Mouse (Mus musculus) lung, postnatal 4 days (tissue): ENCODE data around the gene Slc16a7.

Source experiments
- DNase-seq, 2 experiments: peaks; one replicate each; pipeline ENCODE4 v3.0.0; 2021

The Slc16a7 gene

DNA sequence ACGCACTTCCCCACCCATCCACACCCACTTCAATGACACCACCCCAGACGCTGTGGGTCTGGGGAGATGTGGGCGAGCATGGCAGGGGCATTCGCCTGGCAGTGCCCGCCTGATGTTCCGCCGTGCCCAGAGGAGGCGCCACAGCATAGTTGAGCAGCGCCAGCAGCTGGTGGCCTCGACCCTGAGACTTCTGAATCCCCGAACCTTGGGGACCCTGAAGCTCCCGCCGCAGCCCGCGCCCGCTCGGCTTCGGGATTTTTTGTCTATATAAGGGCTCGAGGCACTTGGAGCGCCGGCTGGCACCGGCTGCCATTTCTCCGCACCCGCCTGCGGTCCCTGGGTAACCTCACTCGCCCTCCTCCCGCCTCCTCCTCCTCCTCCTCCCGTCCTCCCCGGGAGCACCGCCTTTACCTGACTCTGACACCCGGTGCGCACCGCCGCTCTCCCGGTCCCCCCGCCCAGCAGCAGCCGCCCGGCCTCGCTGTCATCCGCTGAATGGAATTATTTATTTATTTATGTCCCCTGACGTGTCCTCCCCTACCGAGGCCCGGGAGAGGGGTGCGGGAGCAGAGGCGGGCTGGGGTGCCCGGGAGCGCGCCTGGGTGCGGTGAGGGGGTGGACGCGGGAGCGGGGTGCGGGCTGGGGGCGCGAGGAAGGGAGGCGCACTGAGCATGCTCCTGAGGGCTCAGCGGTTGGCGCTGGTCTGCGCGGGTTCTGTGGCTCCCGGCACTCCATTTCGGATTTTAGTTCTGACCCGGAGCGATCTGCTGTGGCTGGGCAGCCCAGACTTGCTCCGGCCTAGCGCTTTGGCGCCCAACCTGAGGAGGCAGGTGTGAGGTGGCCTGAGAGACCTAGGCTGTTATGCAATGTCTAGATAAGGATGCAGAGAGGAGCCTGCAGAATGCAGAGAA, at the start of gene Slc16a7:
Slc16a7 (minus strand) TSS at position 590 of the 911 bp plus-strand sequence.
- DNase-seq, result peak; percentile 86 to 87

- peak in 1 of 2 experiments; percentile 22 for DNase-seq
These were observed 29.5 kb upstream of the Slc16a7 start for GRCm38 (mm10) chr10:125418795-125419194.

- no peak for DNase-seq
These were observed 10.5 kb upstream of the Slc16a7 start for GRCm38 (mm10) chr10:125399796-125400195.

DNA sequence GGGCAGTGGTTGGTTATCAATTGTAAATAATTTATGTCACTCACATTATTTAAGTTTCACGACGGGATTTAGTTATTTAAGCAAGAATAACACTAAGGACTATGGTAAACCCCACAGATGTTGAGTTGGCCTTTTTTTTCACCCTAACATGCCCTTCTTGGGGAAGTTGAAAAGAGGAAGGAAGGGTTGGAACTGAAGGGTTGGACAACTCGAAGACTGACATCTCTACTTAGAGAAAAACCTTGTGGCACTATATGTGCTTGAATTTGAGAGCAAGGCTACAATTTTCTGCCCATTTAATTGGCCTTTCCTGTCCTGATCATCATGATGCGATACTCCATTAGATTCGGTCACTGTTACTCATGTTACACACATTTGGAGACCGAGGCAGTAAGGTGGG, 746 bp upstream of the Slc16a7 start:
- no peak for DNase-seq

- peak; percentile 25 to 27 for DNase-seq
These were observed 787 bp downstream of the Slc16a7 start for GRCm38 (mm10) chr10:125388481-125388875.

DNA sequence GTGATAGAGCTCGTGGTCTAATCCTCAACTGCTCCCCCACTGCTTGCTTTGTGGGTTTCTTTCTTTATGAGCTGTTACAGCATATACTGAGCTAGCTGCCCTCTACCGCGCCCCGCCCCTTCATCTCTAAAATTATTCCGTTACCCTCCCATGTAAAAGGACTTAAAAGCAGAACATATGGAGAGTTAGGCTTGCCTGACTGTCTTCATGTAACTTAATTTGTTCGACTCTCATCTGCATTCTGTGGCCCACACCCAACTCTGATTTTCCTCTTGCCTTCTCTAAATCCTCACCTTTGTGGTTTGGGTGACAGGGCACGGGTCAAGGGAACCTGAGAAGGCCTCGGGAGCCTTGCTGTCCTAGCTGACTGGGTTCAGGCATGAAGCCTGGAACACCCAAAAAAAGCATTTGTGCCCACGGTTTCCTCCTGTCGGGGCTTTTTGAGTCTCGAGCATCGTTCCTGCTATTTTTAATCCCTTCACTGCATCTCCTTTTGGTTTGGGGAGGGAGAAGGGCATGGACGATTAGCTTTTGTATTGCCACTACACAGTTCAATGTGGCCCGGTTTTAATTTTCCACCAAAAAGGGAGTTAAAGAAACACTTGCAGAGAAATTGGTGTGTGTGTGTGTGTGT, 1.4 kb downstream of the Slc16a7 start:
- peak in 1 of 2 experiments; percentile 39 for DNase-seq

GRCm38 (mm10) chr10:125375526-125375925, 13.7 kb downstream of the Slc16a7 start:
- no peak for DNase-seq

DNA sequence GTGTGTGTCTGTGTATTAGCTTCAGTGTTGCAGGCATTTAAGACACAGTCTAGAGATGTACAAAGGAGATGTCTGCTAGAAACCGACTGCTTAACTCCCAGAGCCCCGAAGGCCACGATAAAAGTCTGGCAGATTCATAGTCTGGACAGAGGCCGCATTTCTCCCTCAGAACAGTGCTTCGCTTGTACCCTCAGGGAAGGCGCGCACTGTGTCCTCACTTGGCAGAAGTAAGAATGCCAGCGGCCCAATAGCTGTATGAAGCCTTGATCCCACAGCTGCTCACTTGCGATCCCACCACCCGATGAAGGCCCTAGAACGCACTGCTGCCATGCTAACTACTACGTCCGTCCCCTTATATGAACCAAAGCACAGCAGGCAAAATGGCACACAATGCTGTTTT, 16.6 kb downstream of the Slc16a7 start:
- no peak for DNase-seq

DNA sequence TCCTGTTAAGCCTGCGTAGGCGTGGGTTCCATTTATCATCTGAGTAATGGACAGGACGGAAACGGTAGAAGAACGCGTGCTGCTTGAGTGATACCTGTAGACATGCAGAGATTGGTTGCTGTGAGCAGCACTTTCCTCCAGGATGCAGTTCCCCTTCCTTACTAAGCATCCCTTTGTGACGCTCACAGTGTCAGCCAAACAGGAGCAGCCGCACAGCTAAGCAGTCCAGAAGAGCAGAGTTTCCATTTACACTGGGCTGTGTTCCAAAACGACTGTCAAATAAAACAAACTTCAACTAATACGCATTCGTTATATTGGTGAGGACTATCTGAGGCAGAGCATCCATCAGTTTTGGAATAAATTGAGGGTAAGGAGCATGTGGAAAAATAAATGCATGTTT, 17.8 kb downstream of the Slc16a7 start:
- no peak for DNase-seq

GRCm38 (mm10) chr10:125370037-125370610, 19.1 kb downstream of the Slc16a7 start:
- peak in 1 of 2 experiments; percentile 39 for DNase-seq

DNA sequence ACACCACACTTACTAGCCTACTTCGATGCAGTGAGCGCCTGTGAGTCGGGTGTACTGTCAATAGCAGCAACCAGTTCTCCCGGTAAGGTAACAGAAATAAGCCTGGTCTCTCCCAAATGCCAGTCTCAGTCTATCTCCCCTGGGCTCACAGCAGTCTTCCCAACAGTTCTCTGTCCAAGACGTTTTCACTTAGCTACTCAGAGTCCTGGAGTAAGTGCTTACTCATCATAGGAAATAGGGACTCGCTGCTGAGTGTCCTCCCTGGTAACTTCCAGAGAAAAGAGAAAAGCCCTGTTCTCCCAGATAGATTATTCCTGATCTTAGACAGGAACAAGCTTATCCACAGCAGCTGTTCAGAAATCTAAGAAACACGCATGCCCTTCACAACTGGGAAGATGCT, 30.8 kb downstream of the Slc16a7 start:
- no peak for DNase-seq

DNA sequence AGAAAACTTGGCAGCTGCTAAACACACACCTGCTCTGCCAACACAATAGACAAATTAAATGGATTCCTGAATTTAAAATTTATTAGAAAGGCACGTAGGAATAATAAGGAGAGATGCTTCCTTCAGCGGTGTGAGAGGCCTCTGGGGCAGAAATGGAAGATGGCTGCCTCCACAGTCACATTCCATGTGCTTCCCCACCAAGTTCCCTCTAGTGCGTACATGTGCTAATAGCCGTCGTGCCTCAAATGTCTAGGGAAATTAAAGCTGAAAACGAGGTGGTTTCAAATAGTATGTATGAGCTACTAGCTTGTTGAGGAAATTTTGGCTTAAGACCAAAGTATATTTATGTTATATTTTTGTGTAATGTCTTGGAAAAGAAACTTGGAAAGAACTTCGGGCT, 36.5 kb downstream of the Slc16a7 start:
- no peak for DNase-seq

GRCm38 (mm10) chr10:125348171-125348570, 41.1 kb downstream of the Slc16a7 start:
- DNase-seq, result no peak

- DNase-seq, result no peak
These were observed 42.1 kb downstream of the Slc16a7 start for GRCm38 (mm10) chr10:125347149-125347548.

DNA sequence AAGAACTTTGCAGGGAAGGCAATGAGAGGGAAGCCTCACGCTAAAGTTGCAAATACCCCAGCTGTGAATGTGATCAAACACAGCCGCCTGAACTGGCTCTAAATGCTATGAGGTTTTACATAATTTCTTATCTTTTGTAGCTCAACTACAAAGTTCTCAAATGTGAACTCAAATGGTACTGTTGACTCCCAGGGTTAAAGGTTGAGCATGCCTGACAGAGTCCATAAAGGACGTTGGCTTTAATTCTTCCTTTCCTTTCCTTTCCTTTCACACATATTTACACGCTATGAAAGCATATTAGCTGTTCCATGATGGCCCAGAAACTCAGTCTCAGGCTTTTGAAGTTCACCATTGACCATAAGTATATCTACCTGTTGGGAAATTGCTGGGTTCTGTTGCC, 42.9 kb downstream of the Slc16a7 start:
- DNase-seq, result no peak

- no peak for DNase-seq
These were observed 43.7 kb downstream of the Slc16a7 start for GRCm38 (mm10) chr10:125345583-125345982.

DNA sequence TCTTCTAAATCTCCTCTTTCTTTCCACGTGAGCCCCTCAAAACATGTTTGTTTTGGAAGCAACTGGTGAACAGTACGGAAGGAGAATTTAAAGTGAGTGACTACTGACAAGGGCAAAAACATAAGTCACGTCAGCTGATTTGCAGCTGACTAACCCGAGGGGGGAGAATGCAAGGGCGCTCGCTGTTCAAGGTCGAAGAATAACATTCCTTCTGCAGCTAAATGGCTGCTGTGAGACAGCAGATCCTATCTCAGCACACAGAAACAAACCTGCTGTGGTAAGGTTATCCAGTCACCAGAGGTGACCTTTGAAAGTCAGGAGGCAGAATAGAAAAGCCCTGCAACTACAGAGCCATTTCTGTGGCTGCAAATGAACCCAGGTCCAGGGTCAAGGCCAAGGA, 47.1 kb downstream of the Slc16a7 start:
- DNase-seq, result no peak

- DNase-seq, result no peak
These were observed 55.5 kb downstream of the Slc16a7 start for GRCm38 (mm10) chr10:125333799-125334198.

DNA sequence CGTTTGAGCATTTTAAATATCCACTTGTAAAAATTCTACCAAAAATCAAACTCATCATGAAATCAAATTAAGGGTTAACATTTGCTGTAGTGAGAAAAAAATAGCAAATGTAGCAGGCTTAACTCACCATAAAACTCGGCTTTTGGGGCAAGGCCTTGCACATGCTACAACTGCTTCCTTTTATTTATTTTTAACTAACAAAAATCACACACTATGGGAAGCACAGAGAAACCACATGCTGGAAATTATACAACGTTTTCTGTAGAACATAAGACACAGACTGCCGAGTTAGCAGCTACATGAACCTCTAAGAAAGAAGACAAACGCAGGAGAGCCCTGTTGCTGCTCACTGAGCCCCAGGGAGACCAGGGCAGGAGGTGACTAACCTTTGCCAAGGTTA, 57.9 kb downstream of the Slc16a7 start:
- DNase-seq, result no peak

- no peak for DNase-seq
These were observed 60.8 kb downstream of the Slc16a7 start for GRCm38 (mm10) chr10:125328331-125329063.

DNA sequence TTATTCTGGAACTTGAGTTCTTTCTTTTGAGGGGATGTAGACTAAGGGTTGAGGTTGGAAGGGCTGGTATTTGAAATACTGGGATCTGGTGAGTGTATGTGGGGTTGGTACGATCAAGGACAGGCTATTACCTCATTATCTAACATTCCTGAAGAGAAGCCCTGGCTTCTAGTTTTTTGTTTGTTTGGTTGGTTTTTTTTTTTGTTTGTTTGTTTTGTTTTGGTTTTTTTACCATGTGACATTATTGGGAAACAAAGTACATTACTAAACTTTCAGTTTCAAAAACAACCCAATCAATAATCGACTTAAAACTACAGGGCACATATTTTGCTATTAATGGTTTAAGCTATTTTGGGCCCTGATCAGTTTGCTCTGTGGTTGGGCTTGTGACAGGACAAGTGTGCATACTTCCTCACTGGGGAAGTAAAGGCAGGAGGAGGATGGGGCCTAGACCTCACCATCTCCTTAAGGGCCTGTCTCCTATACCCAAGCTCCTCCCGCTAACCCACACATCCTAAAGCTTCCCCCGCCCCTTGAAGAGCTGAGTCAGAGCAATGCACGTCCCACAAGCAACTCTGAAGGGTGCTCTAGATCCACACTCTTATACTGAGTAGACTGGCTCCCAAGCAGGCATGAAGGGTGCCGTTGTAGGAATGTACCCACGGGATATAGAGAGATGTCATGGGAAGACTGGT, 64.2 kb downstream of the Slc16a7 start:
- peak in 1 of 2 experiments; percentile 31 for DNase-seq

DNA sequence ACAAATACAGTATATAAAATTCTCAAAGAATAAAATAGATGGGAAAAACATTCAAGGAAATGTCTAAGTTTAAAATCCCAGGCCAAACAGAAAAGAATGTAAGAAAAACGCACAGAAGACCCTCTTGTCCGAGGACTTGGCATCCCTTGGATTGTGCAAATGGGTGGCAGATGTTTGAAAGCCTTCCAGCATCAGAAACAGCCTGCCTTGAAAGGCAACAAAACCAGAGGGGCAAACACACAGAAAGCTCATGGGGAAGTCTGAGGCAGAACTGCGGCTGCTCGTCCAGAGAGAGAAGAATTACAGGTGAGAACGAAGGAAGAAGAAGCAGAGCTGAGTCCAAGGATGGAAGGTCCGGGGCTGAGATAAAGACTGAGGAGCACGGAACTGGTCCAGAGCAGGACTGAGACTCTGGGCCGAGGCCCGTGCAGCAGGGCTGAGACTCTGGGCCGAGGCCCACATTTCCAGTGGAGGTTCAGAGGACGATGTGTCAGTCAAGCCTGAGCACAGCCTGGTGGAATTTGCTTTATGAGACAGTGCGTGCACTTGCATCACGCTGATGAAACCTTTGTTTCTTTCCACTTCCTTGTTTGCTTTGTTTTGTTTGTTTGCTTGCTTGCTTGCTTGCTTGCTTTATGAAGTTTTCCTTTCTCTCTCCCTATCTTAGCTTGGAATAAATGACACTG, 65.0 kb downstream of the Slc16a7 start:
- DNase-seq, result no peak
